Mouse (Mus musculus) heart, embryonic 14.5 days (tissue): ENCODE measurements around the gene Zfand6. TPM values are rescaled to one million over a fixed set of nuclear protein-coding genes. Genes with fewer than 3 reads are reported as not detected.
A peak's percentile ranks its signal among the peaks of the same experiment; 100 is the strongest.

Experiments
- ATAC-seq: fragments of 200-750 bp; cut with Nextera tagmentation; 2 replicates; pipeline ENCODE4 v1.8.0; 2017; ENCODE audit warnings: low read depth, moderate TSS enrichment; ENCODE audit not compliant: insufficient number of reproducible peaks, insufficient read depth, low FRiP score
- H3K27ac ChIP-seq, 2 experiments: fragments of 200-500 bp in 1 of 2; fragments of 300-500 bp in 1 of 2; sonication (generic) in 1 of 2; replicated peaks in 1 of 2; 2 replicates each; pipeline ENCODE4 v1.5.1; 2012 to 2014; ENCODE audit warnings: low read depth in 2 of 2, low read length in 2 of 2, control low read depth in 1 of 2, mild to moderate bottlenecking in 1 of 2, mixed read lengths in 1 of 2; ENCODE audit not compliant: control insufficient read depth in 1 of 2, insufficient read depth in 1 of 2
- H3K27me3 ChIP-seq: fragments of 300-500 bp; sonication (generic); 2 replicates; pipeline ENCODE4 v1.6.1; 2014; ENCODE audit warnings: mild to moderate bottlenecking, low read length, control low read depth; ENCODE audit not compliant: control insufficient read depth, insufficient read depth
- H3K36me3 ChIP-seq: fragments of 300-500 bp; sonication (generic); 2 replicates; pipeline ENCODE4 v1.6.1; 2014; ENCODE audit warnings: mild to moderate bottlenecking, control low read depth, low read length, mixed read lengths; ENCODE audit not compliant: control insufficient read depth, insufficient read depth
- H3K4me1 ChIP-seq, 2 experiments: fragments of 200-500 bp in 1 of 2; fragments of 300-500 bp in 1 of 2; sonication (generic) in 1 of 2; 2 replicates each; pipeline ENCODE4 v1.6.1; 2012 to 2014; ENCODE audit warnings: low read length in 2 of 2, control low read depth in 1 of 2, mixed read lengths in 1 of 2; ENCODE audit not compliant: control insufficient read depth in 2 of 2, insufficient read depth in 2 of 2
- H3K4me2 ChIP-seq: fragments of 300-500 bp; sonication (generic); 2 replicates; pipeline ENCODE4 v1.6.1; 2014; ENCODE audit warnings: mild to moderate bottlenecking, low read length
- H3K4me3 ChIP-seq, 2 experiments: fragments of 200-500 bp in 1 of 2; fragments of 300-500 bp in 1 of 2; sonication (generic) in 1 of 2; 2 replicates each; pipeline ENCODE4 v1.5.1; 2012 to 2014; ENCODE audit warnings: low read length in 2 of 2, mild to moderate bottlenecking in 2 of 2, control low read depth in 1 of 2, low read depth in 1 of 2, moderate library complexity in 1 of 2; ENCODE audit not compliant: control insufficient read depth in 1 of 2, insufficient read depth in 1 of 2
- H3K9ac ChIP-seq: fragments of 300-500 bp; sonication (generic); 2 replicates; pipeline ENCODE4 v1.6.1; 2014; ENCODE audit warnings: mild to moderate bottlenecking, low read length
- H3K9me3 ChIP-seq: fragments of 300-500 bp; sonication (generic); 2 replicates; pipeline ENCODE4 v1.6.1; 2016; ENCODE audit warnings: low read length, control low read depth; ENCODE audit not compliant: control insufficient read depth
- WGBS: fragments of 180-500 bp; shearing (Covaris S2); extraction: QIAGEN DNeasy Blood & Tissue Kit; methylation state at CpG from one replicate; pipeline ENCODE4 v1.1.7; 2014; 5-methylcytosine and 5-hydroxymethylcytosine counted together
- polyA plus RNA-seq: library from polyadenylated mRNA; unstranded; fragments of >200 nt; fragmentation: Nextera tagmentation; extraction: Ambion mirVana; gene quantifications from 2 replicates; pipeline ENCODE4 v1.2.1, GENCODE M21; 2014

The Zfand6 gene
- polyA plus RNA-seq, 1 experiment from 2014 or later = 168 TPM

DNA sequence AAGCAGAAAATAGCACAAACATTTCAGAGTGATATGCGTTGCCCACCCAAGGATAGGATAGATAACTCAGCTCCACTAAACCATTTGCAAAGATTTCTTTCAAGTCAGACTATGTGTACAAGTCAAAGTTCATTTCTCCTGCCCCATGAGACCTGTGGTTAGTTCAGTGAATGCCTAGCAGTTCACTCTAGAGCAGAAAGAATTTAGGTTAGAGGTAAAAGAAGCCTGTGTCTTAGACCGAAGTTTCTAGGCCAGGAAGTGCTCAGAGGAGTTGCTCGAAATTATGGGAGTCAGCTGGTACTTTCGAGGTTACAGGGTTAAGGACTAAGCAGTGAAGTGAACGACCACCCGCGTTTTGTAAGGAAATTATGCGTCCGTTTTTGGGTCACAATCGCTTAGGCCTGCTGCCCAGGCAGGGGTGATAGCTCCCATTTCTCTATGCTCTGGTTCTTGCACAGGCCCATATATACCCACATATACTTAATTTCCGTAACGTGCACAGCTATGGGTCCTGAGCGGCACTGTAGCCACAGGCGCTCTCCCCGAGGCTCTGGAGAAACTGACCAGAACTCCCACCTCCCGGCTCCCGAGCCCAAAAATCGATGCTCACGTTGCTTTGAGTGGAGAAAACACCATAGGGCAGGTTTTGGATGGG lies 84.6 kb downstream of the Zfand6 start:
- Histone ChIP-seq H3K36me3 (no peaks in the 10 kb centered on the region), H3K4me2 (peak overlapping the region; percentile 99), H3K9ac (peak overlapping the region; percentile 69), H3K4me3 (peak overlapping the region; percentile 52 to 54), H3K27ac (no peak overlapping the region), H3K9me3 (no peaks in the 10 kb centered on the region), H3K27me3 (no peaks in the 10 kb centered on the region), H3K4me1 (peaks cover 7 to 8% of the 10 kb centered on the region in 2 experiments; a peak in 3 of 4 replicates)
- 11% methylated on average over 19 of the region's 19 CpGs for WGBS
- ATAC-seq = no peak

DNA sequence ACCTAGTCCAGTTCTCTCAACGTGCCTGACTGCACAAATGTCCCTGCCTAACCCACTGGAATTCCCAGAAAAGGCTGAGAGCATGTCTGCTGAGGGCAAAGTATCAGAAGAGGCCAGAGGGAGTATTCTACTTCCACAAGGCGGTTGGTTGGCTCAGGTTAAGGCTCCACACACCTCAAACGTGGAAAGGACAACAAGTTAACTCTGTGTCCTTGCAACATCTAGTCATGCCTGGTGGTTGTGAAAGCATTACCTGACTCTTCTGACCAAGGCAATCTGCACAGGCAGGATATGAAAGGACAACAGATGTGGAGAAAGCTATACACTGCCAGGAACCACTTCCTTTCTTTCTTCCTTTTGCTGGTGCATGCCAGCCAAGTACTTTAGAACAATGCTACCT lies 85.3 kb downstream of the Zfand6 start:
- H3K27ac ChIP-seq = no peak overlapping the region
- H3K4me3 ChIP-seq = no peak overlapping the region
- no peak overlapping the region for H3K4me2 ChIP-seq
- WGBS = 65% methylated on average over 3 of the region's 3 CpGs
- H3K36me3 ChIP-seq = no peaks in the 10 kb centered on the region
- no peaks in the 10 kb centered on the region for H3K9me3 ChIP-seq
- peaks cover 7 to 8% of the 10 kb centered on the region in 2 experiments; a peak in 3 of 4 replicates for H3K4me1 ChIP-seq
- no peak overlapping the region for H3K9ac ChIP-seq
- no peaks in the 10 kb centered on the region for H3K27me3 ChIP-seq
- no peak for ATAC-seq

DNA sequence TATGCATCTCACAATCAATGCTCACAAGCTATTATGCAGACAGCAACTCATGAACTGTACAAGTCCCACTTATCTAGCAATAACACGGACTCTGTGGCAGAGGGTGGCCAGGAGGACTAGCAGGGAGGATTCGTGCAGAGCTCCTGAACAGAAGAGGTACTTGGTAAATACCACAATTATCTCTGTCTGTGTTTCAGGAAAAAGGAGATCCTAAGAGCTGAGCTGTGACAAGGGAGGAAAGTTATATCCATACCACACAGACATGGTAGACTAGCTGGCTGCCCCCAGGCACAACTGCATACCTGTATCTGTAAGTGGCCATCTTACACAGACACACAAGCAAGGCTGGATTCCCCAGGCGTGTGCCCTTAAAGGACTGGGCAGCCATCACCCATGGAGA lies 88.4 kb downstream of the Zfand6 start:
- no peaks in the 10 kb centered on the region for H3K9me3 ChIP-seq
- WGBS = 71% methylated on average over 3 of the region's 3 CpGs
- H3K4me2 ChIP-seq = no peak overlapping the region
- H3K27me3 ChIP-seq = no peaks in the 10 kb centered on the region
- no peak overlapping the region for H3K4me3 ChIP-seq
- H3K4me1 ChIP-seq = peaks cover 6 to 7% of the 10 kb centered on the region in 2 experiments; a peak in 3 of 4 replicates
- no peaks in the 10 kb centered on the region for H3K36me3 ChIP-seq
- no peak for ATAC-seq
- no peak overlapping the region for H3K9ac ChIP-seq
- no peak overlapping the region for H3K27ac ChIP-seq

DNA sequence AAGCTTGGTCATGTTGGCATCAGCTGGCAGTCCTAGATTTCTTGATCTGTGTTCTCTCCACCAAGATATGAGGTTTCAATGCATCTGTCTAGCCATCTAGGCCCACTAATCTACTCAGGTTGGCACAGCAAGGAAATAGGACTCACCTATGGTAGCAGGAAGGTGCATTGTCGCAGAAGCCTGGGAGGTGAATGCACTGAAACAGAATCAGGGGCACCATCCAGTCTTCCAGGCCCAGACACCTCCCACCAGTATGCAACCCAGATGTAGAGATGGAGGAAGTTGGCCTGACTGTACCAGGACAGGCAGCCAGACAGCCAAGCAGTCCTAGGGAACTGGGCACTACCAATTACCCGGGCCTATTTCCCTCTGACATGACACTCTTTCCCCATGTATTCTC lies 89.1 kb downstream of the Zfand6 start:
- WGBS = 93% methylated on average over 2 of the region's 2 CpGs
- ATAC-seq = no peak
- Histone ChIP-seq H3K27me3 (no peaks in the 10 kb centered on the region), H3K4me2 (no peak overlapping the region), H3K4me3 (no peak overlapping the region), H3K36me3 (no peaks in the 10 kb centered on the region), H3K9ac (no peak overlapping the region), H3K27ac (no peak overlapping the region), H3K4me1 (peaks cover 5 to 7% of the 10 kb centered on the region in 2 experiments; a peak in 3 of 4 replicates), H3K9me3 (no peaks in the 10 kb centered on the region)

DNA sequence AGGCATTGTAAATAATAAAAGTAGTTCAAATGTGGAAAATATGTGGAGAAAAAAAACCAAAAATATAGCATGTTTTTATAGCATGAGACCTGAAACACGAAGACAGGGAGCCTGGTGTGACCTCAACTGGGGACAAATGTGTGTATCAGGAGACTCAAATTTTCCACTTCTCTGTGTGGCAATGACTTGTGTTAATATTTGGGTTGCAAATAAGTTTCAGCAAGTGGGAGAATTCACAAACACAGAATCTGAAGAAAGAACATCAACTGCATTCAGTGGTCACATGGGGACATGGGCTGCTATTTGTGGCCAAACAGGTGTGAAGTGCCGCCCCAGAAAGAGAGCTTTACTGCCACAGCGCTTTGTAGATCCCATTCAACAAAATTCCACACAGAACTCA lies 93.1 kb downstream of the Zfand6 start:
- Histone ChIP-seq H3K27ac (no peak overlapping the region), H3K36me3 (no peaks in the 10 kb centered on the region), H3K4me3 (no peak overlapping the region), H3K27me3 (no peaks in the 10 kb centered on the region), H3K9me3 (no peaks in the 10 kb centered on the region), H3K4me1 (peaks cover 0 to 2% of the 10 kb centered on the region in 2 experiments; a peak in 1 of 4 replicates), H3K9ac (no peak overlapping the region), H3K4me2 (no peak overlapping the region)
- 79% methylated on average over 3 of the region's 3 CpGs for WGBS
- no peak for ATAC-seq

DNA sequence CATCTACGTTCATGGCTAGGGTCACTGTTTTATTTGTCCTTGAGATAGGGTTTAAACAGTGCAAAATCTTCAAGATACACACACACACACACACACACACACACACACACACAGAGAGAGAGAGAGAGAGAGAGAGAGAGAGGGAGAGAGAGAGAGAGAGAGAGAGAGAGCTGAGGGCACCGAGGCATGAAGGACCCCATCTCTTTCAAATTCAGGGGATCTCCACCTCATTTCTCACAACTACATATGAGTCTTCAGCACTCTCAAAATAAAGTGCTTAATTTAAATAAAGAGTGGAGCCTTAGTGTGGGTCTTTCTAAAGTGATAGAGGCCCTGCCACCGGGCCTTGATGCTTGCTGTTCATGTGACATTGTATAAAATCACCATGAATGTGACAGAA lies 93.8 kb downstream of the Zfand6 start:
- Histone ChIP-seq H3K4me3 (no peak overlapping the region), H3K4me2 (no peak overlapping the region), H3K27ac (no peak overlapping the region), H3K36me3 (no peaks in the 10 kb centered on the region), H3K9me3 (no peaks in the 10 kb centered on the region), H3K4me1 (peaks cover 0 to 2% of the 10 kb centered on the region in 2 experiments; a peak in 1 of 4 replicates), H3K9ac (no peak overlapping the region), H3K27me3 (no peaks in the 10 kb centered on the region)
- WGBS = 83% methylated on average over 3 of the region's 3 CpGs
- no peak for ATAC-seq

DNA sequence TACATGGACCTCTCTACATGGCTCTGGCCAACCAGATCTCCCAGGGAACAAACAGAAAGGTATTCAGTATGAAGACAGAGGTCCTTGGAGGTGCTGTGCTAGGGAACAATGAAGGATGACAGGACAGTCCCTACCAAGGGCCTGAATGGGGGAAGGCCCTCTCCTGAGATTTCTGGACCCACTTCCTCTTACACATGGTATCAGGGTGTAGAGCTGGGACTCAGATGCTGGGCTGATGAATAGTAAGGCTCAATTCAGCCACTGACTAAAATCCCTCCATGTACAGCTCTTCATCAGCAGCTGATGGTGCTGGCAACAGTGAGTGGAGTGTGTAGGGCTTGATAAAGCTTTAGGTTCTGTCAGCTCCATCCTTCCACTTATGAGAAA lies 94.8 kb downstream of the Zfand6 start:
- H3K36me3 ChIP-seq = no peaks in the 10 kb centered on the region
- peaks cover 0 to 2% of the 10 kb centered on the region in 2 experiments; a peak in 1 of 4 replicates for H3K4me1 ChIP-seq
- no peak for ATAC-seq
- H3K27me3 ChIP-seq = no peaks in the 10 kb centered on the region
- H3K4me2 ChIP-seq = no peak overlapping the region
- H3K9me3 ChIP-seq = no peaks in the 10 kb centered on the region
- H3K4me3 ChIP-seq = no peak overlapping the region
- H3K27ac ChIP-seq = no peak overlapping the region
- no peak overlapping the region for H3K9ac ChIP-seq
